Mouse (Mus musculus) right cerebral cortex, postnatal 36 days (tissue): Measurements from ENCODE around the gene Tlk1.

ENCODE experiments used
- DNase-seq, 2 experiments: peaks; one replicate each; pipeline ENCODE4 v3.0.0; 2022; ENCODE audit warnings: low spot score in 2 of 2, mixed read lengths in 1 of 2

Gene Tlk1

GRCm38 (mm10) chr2:70825371-70826051 lies at the start of gene Tlk1:
Gene Tlk1 (minus strand): TSS chr2:70825728.
- DNase-seq: peak; percentile 37 to 53

GRCm38 (mm10) chr2:70875129-70875528 lies 49.6 kb upstream of the Tlk1 start:
- no peak for DNase-seq

DNA sequence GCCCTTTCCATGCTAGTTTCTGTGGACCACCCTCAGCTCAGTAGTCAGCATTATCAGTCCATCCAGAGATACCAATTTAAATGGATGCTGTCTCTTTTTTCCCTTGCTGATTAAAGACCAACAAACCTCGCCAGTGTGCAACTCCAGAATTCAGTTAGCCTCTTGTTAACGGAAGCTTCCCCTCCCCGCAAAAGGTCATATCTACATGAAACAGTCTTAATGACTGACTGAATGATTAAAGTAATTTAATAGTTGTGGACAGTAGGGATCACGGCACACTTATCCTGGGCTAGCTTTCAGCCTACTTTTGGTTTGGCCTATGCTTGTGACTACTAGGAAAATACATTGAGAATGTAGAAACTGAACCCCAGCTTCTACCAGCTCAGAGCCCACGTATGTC lies 47.6 kb upstream of the Tlk1 start:
- DNase-seq: no peak

- no peak for DNase-seq
Measured at GRCm38 (mm10) chr2:70871466-70872022, 46.0 kb upstream of the Tlk1 start.

GRCm38 (mm10) chr2:70870819-70871218 lies 45.3 kb upstream of the Tlk1 start:
- DNase-seq: no peak

DNA sequence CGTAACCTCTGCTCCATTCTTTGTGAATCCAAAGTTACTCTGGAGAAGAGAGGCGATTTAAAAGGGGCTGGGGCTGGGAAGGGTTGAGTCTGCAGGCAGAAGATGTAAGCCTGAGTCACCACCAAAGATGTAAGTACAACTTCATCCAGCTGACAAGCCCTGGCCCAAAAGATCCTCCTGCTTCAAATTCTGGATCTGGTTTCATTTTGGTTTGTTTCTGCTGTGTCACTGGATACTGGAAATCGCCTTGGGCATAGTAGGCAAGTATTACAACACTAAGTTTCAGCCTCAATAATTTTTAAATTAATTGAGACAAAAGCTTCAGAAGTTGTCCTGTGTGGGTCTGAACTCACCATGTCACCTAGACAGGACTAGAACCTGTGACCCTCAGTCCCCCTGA lies 43.6 kb upstream of the Tlk1 start:
- no peak for DNase-seq

- DNase-seq: no peak
Measured at GRCm38 (mm10) chr2:70867231-70867630, 41.7 kb upstream of the Tlk1 start.

- DNase-seq: no peak
Measured at GRCm38 (mm10) chr2:70862881-70863280, 37.4 kb upstream of the Tlk1 start.

- DNase-seq: no peak
Measured at GRCm38 (mm10) chr2:70859740-70860139, 34.2 kb upstream of the Tlk1 start.

- DNase-seq: no peak
Measured at GRCm38 (mm10) chr2:70856971-70857370, 31.4 kb upstream of the Tlk1 start.

DNA sequence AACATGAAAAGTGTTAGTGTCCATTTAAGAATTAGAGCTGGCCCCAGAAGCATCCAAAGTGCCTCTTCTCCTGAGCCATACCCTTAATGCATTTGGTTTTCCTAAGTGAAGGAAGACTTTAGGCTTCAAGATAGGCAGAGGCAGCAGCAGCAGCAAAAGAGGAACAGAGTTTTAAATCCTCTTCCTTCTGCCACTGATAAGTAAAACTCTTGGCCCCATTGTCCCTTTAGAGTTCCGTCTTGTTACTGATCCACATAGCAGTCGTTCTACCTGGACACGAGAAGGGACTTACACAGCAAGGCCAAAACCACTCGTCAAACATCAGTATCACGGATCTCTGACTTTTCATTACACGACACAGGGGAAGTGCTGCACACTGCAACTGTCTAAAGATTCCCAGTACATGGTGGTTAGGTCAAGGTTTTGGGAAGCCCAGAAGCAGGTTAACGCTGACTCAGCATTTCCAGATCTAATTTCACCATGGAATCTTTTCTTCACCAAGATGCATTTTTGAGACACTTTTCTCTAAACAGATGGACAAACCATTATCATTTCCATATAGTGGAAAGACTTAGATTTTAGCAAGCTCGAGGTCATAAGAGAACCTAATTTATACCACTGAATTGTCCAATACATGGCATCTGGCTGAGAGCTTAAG lies 28.8 kb upstream of the Tlk1 start:
- no peak for DNase-seq

DNA sequence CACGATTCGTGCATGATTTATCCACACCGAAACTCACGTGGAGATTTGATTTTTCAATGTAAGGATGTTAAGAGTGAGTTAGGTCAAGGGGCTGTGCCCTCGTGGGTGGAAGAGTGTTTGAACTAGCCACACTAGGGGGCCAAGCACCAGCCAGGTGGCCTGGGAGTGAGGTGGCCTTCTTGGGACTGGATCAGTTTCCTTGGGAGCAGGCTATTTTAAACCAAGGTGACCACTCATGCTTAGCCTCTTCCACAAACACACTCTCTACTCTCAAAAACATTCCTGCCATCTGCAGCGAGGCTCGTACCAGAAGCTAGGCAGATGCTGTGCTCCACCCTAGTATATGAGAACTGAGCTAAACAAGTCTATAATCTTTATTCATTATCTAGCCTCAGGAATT lies 27.8 kb upstream of the Tlk1 start:
- DNase-seq: no peak

GRCm38 (mm10) chr2:70852796-70853221 lies 27.3 kb upstream of the Tlk1 start:
- peak; percentile 39 to 73 for DNase-seq

- no peak for DNase-seq
Measured at GRCm38 (mm10) chr2:70852186-70852795, 26.8 kb upstream of the Tlk1 start.

GRCm38 (mm10) chr2:70845871-70846270 lies 20.3 kb upstream of the Tlk1 start:
- no peak for DNase-seq

GRCm38 (mm10) chr2:70844694-70845395 lies 19.3 kb upstream of the Tlk1 start:
- DNase-seq: peak in 1 of 2 experiments; percentile 18

- DNase-seq: no peak
Measured at GRCm38 (mm10) chr2:70842049-70842618, 16.6 kb upstream of the Tlk1 start.

- no peak for DNase-seq
Measured at GRCm38 (mm10) chr2:70838536-70839216, 13.1 kb upstream of the Tlk1 start.

- no peak for DNase-seq
Measured at GRCm38 (mm10) chr2:70836306-70836651, 10.8 kb upstream of the Tlk1 start.

DNA sequence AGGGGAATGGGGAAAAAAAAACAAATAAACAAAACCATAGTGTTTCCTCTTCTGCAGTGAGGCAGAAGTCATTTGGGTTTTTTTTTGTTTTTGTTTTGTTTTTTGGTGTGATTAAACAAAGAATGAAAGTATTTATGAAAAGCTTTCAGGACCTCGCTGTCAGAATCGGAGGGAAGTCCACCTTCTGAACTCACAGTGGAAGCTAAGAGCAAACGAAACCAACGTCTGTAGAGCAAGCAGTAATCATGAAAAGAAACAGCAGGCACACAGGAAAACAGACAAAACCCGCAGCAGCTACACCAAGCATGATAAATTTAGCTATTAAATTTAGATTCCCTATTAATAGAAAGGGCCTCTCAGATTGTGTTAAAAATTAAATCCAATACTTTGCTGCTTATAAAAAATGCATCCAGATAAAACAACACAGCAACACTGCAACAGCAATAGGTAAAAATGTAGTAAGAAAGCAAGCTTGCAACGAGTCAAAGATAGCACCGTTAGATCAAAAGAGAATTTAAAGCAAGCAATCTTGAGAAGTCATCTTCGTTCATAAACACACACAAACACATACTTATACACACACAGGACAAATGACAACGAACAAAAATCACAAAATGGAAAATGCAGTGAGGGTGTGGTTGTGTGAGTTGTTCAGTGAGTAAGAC lies 10.2 kb upstream of the Tlk1 start:
- DNase-seq: no peak

DNA sequence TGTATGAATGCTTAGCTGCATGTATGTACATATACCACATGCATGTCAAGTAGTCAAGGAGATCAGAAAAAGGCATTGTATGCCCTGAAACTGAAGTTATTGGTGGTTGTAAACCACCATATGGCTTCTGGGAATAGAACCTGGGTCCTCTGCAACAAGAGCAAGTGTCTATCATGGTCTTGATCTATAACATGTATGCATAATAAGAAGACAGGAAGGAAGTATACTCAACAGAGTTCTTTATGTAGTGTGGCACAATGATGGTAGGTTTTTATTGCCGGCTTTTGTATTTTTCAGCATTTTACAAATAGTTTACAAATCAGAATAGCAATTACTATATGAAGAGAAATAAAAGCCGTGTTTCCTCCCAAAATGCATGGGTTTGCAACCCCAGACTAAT lies 9.7 kb upstream of the Tlk1 start:
- DNase-seq: no peak
